Mouse (Mus musculus): ENCODE measurements around the gene Dynlt1f.
"Not testable (repeated sequence)": the region's sequence is repeated elsewhere in the genome, so short reads cannot be mapped to it uniquely, and the experiment has no call there.

Dynlt1f gene

GRCm38 (mm10) chr17:6661093-6661816 is 5.6 kb upstream of the Dynlt1f start:
- not testable (repeated sequence) for DNase-seq (ENCODE audit: low read depth, low spot score)

- not testable (repeated sequence) for DNase-seq (ENCODE audit: low read depth, low spot score)
Measured at GRCm38 (mm10) chr17:6660589-6660988, 4.9 kb upstream of the Dynlt1f start.

GRCm38 (mm10) chr17:6658801-6659200 is 3.1 kb upstream of the Dynlt1f start, which contains the start of gene Sytl3:
Gene Sytl3, plus strand, starts transcription at chr17:6659093.
- not testable (repeated sequence) for DNase-seq (ENCODE audit: low read depth, low spot score)

- DNase-seq (ENCODE audit: low read depth, low spot score): not testable (repeated sequence)
Measured at GRCm38 (mm10) chr17:6656471-6656870, 771 bp upstream of the Dynlt1f start.

- DNase-seq (ENCODE audit: low read depth, low spot score): peak; percentile 84
Measured at GRCm38 (mm10) chr17:6655087-6655511, 601 bp downstream of the Dynlt1f start.

GRCm38 (mm10) chr17:6653341-6653946 is 2.3 kb downstream of the Dynlt1f start:
- DNase-seq (ENCODE audit: low read depth, low spot score): not testable (repeated sequence)

GRCm38 (mm10) chr17:6650904-6651565 is 4.7 kb downstream of the Dynlt1f start:
- DNase-seq (ENCODE audit: low read depth, low spot score): not testable (repeated sequence)

GRCm38 (mm10) chr17:6647452-6647851 is 8.2 kb downstream of the Dynlt1f start:
- DNase-seq (ENCODE audit: low read depth, low spot score): not testable (repeated sequence)

GRCm38 (mm10) chr17:6646841-6647240 is 8.9 kb downstream of the Dynlt1f start:
- not testable (repeated sequence) for DNase-seq (ENCODE audit: low read depth, low spot score)

- DNase-seq (ENCODE audit: low read depth, low spot score): not testable (repeated sequence)
Measured at GRCm38 (mm10) chr17:6645668-6646067, 10.0 kb downstream of the Dynlt1f start.

- not testable (repeated sequence) for DNase-seq (ENCODE audit: low read depth, low spot score)
Measured at GRCm38 (mm10) chr17:6644673-6645072, 11.0 kb downstream of the Dynlt1f start.

GRCm38 (mm10) chr17:6644210-6644609 is 11.5 kb downstream of the Dynlt1f start:
- DNase-seq (ENCODE audit: low read depth, low spot score): not testable (repeated sequence)

GRCm38 (mm10) chr17:6640771-6641429 is 14.8 kb downstream of the Dynlt1f start:
- DNase-seq (ENCODE audit: low read depth, low spot score): not testable (repeated sequence)

GRCm38 (mm10) chr17:6640044-6640637 is 15.6 kb downstream of the Dynlt1f start:
- not testable (repeated sequence) for DNase-seq (ENCODE audit: low read depth, low spot score)

GRCm38 (mm10) chr17:6639486-6639885 is 16.2 kb downstream of the Dynlt1f start:
- DNase-seq (ENCODE audit: low read depth, low spot score): not testable (repeated sequence)

GRCm38 (mm10) chr17:6638444-6638843 is 17.3 kb downstream of the Dynlt1f start:
- not testable (repeated sequence) for DNase-seq (ENCODE audit: low read depth, low spot score)

- not testable (repeated sequence) for DNase-seq (ENCODE audit: low read depth, low spot score)
Measured at GRCm38 (mm10) chr17:6637434-6637833, 18.3 kb downstream of the Dynlt1f start.

- DNase-seq (ENCODE audit: low read depth, low spot score): no peak
Measured at GRCm38 (mm10) chr17:6636861-6637260, 18.8 kb downstream of the Dynlt1f start.

- not testable (repeated sequence) for DNase-seq (ENCODE audit: low read depth, low spot score)
Measured at GRCm38 (mm10) chr17:6635781-6636180, 19.9 kb downstream of the Dynlt1f start.

GRCm38 (mm10) chr17:6632850-6633249 is 22.9 kb downstream of the Dynlt1f start:
- DNase-seq (ENCODE audit: low read depth, low spot score): not testable (repeated sequence)

- DNase-seq (ENCODE audit: low read depth, low spot score): not testable (repeated sequence)
Measured at GRCm38 (mm10) chr17:6630398-6630797, 25.3 kb downstream of the Dynlt1f start.
